Mouse (Mus musculus): Measurements from ENCODE around the gene Gm29666.
A peak's percentile ranks its signal among the peaks of the same experiment; 100 is the strongest.

Gm29666 gene

DNA sequence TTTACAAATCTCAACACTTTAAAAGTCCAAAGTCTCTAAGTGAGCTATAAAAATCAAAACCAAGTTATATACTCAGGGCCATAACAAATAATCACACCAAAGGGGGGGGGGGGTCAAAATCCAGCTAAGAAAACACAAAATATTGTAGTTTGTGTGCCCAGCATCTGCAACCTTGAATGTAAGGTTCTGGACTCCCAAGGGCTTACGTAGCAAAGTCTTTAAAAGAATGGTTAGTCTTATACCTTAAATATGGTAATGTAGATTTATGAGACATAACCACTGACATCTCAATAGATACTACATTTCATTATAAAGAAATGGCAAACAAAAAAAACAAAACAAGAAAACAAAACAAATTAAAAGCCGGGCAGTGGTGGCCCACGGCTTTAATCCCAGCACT is at the start of gene Gm29666:
Gene Gm29666, minus strand, starts transcription at position 101 of the 400 bp plus-strand sequence.
- DNase-seq (ENCODE audit: low spot score): no peak

DNA sequence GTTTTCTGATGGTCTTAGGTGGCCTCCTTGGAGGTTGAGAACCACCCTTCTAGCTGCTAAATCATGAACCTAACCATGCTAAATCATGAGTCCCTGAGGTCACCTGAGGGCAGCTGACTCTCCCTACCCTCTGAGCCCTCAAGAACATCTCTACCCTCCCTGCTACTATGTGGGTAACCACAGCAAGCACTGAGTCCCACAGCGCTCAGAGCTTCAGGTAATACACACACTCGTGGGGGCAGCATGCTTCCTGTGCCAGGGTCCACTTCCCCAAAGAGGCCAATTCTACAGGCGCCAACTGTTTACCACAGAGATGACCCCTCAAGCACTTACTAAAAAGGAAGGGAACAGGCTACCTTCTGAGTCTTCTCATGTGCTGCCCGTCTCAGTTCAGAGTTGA is 48.7 kb upstream of the Gm29666 start:
- DNase-seq (ENCODE audit: low spot score): no peak

DNA sequence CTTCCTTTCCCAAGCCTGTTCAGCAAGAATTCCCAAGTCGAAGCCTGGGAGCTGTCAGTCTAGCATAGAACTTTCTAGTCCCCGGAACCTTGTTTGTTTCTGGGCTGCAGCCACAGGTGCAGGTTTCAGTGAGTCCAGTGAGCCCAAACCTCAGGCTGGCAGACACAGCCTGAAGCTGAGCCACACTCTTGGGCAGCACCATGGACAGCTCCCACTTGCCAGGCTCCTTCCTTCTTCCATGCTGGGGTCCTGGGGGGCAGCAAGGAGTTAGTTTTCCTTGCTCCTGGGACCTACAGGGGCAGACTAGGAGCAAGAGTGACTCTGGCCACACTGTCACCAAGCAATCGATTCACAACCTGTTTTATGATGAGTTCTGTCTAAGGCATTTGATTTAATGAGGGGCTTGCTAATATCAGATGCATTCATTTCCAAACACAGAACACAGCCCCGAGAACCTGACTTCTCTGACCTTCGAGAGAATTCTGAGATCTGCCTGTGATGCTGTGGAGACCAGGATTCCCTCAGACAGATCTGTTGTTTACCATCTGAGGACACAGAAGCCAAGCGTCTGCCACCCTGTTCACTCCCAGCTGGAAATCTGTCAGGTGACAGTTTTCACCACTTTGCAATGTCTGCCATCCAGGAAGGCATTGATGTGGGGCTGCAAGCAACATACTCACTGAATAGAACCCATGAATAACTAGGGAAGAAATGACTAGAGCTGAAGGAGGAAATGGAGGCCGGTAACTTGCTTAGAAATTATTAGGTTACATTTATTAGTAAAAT is 45.9 kb upstream of the Gm29666 start:
- no peak for DNase-seq (ENCODE audit: low spot score)

DNA sequence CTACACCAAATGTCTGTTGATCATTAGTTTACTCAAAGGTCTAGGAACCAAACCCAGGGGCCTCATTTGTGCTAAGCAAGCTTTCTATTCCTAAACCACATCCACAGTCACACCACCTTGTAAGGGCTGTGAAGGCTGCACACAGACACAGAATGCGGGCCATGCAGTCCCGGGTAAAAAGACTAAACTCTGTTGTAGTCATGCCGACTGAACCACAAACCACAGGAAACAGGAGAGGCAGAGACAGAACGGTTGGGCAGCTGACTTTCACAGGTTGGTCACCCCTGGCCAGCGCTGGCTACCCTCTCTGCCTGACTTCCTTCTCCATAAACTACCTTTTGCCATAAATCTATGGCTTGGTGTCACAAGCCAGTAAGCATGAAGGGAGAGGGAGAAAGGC is 44.9 kb upstream of the Gm29666 start:
- no peak for DNase-seq (ENCODE audit: low spot score)

GRCm38 (mm10) chr15:84962518-84962917 is 42.7 kb upstream of the Gm29666 start:
- DNase-seq (ENCODE audit: low spot score): no peak

DNA sequence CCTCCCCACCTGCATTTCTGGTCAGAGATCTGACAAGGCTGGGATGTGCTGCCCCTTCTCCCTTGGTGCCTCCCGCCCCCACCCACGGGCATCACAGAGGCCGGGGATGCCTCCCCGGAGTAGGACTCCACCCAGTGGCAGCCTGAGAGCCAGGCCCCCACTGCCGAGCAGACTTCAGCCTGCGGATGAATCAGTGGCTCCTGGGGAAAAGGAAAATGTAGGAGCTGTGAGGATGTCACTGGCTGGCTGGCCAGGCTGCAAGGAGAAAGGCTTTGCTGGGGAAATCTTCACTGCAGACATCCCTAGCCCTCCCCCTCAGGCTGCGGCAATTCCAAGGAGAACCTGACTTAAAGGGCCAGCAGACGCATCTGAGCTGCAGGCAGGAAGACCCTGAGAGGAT is 40.9 kb upstream of the Gm29666 start:
- DNase-seq (ENCODE audit: low spot score): no peak

- no peak for DNase-seq (ENCODE audit: low spot score)
Observed at GRCm38 (mm10) chr15:84959891-84960290, 40.1 kb upstream of the Gm29666 start.

DNA sequence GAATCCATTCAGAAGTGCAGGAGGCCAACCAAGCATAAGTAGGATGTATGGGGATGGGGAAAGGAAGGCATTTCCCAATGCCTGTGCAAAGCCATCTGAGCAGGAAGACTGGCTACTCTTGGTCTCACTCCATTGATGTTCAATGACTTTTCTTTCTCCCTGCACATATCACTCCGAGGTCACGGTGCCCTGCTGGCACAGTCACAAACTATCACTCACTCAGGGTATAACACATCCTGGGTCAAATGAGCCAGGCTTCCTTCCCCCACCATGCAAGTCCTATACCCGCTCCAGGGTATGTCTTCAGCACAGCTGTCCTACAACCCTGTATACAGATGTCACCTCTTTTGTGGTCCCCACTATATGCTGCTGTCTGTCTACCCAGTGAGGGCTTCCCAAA is 38.5 kb upstream of the Gm29666 start:
- no peak for DNase-seq (ENCODE audit: low spot score)

DNA sequence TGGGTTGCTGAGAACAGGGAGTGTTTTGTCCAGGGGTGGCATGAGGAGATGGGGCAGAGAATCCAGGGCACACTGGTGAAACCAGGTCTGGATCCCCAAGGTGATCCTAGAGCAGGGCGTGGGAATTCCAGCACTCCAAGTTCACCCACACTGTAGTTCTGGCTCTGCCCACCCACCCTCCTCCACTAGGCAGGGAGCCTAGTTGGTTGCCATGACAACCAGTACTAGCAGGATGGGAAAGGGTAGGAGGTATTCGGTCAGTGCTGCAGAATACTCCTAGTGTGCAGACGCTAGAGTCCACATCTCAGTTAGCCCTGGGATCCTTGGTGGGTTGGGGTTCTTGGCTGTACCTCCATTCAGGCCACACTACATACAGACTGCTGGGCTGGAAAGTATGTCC is 38.0 kb upstream of the Gm29666 start:
- no peak for DNase-seq (ENCODE audit: low spot score)

GRCm38 (mm10) chr15:84953259-84953658 is 33.4 kb upstream of the Gm29666 start:
- no peak for DNase-seq (ENCODE audit: low spot score)

DNA sequence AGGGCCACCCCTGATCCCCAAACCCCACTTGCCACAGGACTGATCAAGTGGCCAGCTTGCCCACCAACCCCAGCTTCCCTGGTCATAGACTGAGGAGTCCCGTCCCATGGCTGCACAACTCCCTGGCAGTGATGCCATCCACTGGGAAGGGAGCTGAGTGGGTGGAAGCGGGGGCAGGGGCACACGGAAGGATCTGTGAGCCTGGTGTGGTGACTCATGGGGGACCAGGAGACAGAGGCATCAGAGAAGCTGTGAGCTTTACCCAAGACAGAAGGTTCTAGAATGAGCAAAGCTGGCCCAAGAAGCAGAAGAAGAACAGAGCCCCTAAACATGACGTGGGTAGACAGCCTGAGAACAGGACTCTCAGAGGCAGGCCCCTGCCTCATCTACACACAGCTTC is 30.2 kb upstream of the Gm29666 start:
- peak; percentile 70 for DNase-seq (ENCODE audit: low spot score)

DNA sequence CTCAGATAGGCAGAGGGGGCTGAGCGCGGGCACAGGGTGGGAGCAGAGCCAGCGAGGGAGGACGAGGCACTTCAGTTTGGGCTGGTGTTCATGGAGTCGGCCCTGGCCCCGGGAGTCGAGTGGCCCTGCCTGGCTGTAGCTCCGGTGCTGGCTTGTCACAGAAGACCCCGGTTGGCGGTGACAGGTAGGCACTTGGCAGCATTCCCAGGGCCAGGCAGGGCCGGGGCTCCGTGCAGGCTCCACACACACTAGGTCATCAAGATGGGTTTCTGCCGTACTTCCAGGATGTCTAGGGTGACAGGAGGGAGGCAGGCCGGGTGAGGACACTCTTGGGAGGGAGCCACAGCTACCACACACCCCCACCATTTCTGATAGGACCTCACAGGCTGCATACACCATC is 29.2 kb upstream of the Gm29666 start:
- DNase-seq (ENCODE audit: low spot score): no peak

GRCm38 (mm10) chr15:84944319-84944718 is 24.5 kb upstream of the Gm29666 start:
- DNase-seq (ENCODE audit: low spot score): no peak

DNA sequence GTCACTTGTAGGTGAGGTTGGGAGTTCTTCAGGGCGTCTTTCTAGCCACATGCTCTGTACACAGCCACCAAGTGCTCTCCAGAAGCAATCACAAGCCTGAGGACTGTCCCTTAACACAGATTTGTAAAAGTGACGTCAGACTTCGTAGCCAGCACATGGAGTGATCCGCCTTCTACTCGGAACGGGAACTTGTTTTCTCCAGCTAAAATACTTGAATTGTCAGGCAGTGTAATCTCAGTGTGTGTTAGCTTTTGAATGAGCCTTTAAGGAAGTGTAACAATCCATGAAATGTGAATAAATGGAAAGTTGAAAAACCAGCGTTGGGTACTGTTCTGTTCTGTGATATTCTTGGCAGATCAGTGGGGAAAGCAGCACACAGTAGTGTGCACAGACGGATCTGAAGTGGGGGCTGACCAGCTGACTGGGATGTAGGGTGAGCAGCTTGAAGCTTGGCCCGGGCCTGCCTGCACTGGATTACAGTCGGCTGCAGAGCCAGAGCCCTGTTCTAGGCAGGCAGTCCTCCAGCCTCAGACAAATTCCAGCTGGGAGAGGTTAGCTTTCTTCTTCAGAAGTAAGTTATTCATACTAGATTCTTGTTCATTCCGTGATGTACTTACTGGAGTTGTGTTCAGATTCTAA is 22.9 kb upstream of the Gm29666 start:
- no peak for DNase-seq (ENCODE audit: low spot score)

DNA sequence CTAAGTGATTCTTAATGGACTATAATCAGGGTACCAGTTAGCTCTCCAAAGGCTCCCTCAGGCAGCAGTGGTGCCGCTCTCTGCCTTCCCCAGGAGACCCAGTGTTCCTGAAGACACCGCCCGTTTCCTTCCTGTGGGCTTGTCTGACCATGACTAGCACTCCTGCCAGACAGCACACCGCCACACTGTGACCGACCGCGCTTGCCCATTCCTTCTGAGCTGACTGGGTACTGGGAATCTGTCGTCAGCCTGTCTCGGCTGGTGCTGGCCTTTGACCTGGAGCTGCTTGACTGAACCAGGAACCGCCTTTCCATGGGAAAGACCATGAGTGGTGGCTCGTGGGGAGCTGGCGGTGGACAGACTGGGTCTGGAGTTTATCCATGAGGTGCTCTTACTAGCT is 20.3 kb upstream of the Gm29666 start:
- no peak for DNase-seq (ENCODE audit: low spot score)

DNA sequence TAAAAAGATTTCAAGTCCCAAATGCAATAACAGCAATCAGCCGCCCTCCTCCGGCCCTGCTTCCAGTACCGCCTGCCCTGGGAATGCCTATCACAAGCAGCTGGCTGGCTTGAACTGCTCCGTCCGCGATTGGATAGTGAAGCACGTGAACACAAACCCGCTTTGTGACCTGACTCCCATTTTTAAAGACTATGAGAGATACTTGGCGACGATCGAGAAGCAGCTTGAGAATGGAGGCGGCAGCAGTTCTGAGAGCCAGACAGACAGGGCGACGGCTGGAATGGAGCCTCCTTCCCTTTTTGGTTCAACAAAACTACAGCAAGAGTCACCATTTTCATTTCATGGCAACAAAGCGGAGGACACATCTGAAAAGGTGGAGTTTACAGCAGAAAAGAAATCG is 15.1 kb upstream of the Gm29666 start:
- DNase-seq (ENCODE audit: low spot score): no peak

GRCm38 (mm10) chr15:84932351-84932750 is 12.5 kb upstream of the Gm29666 start:
- no peak for DNase-seq (ENCODE audit: low spot score)

- no peak for DNase-seq (ENCODE audit: low spot score)
Observed at GRCm38 (mm10) chr15:84925495-84926018, 5.7 kb upstream of the Gm29666 start.

- no peak for DNase-seq (ENCODE audit: low spot score)
Observed at GRCm38 (mm10) chr15:84924781-84925315, 5.0 kb upstream of the Gm29666 start.

DNA sequence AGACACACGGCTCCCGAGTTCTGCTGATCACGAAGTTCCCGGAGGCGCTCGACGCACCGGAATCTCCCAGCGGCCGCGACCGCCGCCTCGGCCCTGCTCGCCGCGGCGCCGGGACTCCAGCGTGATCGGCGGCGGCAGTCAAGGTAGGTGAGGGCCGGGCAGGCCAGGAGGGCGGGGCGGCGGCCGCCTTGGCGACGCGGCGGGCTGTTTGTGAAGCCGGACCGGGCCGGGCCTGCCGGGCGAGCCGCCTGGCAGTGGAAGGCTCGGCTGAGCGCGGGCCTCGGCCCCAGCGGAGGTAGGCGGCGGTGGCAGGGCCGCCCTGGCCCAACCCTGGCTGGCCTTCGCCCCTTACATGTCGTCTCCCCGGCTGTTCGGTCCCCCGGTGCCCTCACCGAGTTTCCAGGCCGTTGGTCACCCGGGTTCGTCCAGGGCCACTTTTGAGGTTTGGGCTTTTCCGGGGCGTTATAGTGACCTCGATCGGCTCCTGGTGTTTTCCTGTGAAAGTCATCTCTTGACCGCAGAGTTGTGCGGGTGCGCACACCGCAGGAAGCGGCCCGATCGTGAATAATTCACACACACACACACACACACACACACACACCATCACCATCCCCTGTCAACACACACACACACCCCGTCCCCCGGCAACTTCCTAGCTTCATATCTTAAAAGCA is 3.8 kb upstream of the Gm29666 start:
- DNase-seq (ENCODE audit: low spot score): no peak

DNA sequence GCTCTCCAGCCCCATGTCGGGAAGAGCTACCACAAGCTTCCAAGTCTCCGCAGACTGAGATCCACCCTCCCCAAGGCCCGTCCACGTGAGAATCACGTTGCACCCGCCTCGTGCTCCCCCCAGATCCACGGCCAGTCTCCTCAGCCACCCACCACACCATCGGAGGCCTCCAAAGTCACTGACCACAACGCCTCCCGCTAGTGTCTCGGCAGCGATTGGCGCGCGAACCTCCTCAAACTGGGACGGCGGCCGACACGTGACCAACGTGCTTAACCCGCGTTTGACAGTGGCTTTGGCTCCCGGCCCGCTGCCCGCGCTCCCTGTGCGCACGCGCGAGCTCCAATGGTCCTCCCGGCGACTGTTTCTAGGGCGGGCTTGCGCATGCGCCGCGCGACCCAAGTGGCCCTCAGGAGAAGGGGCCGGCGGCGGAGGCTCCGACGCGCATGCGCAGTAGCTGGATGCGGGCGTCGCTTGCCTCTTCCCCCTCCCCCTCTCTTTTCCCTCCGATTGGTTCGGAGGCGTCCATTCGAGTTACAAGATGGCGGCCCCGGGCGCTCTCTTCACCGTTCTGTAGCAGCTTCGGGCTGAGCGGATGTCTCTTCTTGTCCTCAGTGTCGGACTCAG is 3.2 kb upstream of the Gm29666 start, which contains the start of gene Nup50:
Gene Nup50, plus strand, starts transcription at position 528 of the 624 bp plus-strand sequence.
- DNase-seq (ENCODE audit: low spot score): peak; percentile 99

- DNase-seq (ENCODE audit: low spot score): no peak
Observed at GRCm38 (mm10) chr15:84913201-84913600, 6.6 kb downstream of the Gm29666 start.
